Mouse (Mus musculus) large intestine, adult 2 months (tissue): ENCODE results near the gene Sumf2. TPM values are rescaled to one million over a fixed set of nuclear protein-coding genes. Genes with fewer than 3 reads are reported as not detected.
A peak's percentile ranks its signal among the peaks of the same experiment; 100 is the strongest.
"Not testable (repeated sequence)": the region's sequence is repeated elsewhere in the genome, so short reads cannot be mapped to it uniquely, and the experiment has no call there.

Source experiments
- DNase-seq: peaks from one replicate; pipeline ENCODE4 v3.0.0-alpha.2; 2012; ENCODE audit warnings: low read depth, low spot score
- WGBS: fragments of 180-500 bp; shearing (Covaris S2); methylation state at CpG from one replicate; pipeline ENCODE4 v1.1.7; 2018; 5-methylcytosine and 5-hydroxymethylcytosine counted together
- polyA plus RNA-seq: library from polyadenylated mRNA; depleted of rRNA; stranded (reverse); fragments of >200 nt; gene quantifications from 2 replicates; pipeline ENCODE4 v1.2.3, GENCODE M21; 2012; rRNA removed

The Sumf2 gene
- 6.9 and 7.6 TPM in 2 replicates for polyA plus RNA-seq

DNA sequence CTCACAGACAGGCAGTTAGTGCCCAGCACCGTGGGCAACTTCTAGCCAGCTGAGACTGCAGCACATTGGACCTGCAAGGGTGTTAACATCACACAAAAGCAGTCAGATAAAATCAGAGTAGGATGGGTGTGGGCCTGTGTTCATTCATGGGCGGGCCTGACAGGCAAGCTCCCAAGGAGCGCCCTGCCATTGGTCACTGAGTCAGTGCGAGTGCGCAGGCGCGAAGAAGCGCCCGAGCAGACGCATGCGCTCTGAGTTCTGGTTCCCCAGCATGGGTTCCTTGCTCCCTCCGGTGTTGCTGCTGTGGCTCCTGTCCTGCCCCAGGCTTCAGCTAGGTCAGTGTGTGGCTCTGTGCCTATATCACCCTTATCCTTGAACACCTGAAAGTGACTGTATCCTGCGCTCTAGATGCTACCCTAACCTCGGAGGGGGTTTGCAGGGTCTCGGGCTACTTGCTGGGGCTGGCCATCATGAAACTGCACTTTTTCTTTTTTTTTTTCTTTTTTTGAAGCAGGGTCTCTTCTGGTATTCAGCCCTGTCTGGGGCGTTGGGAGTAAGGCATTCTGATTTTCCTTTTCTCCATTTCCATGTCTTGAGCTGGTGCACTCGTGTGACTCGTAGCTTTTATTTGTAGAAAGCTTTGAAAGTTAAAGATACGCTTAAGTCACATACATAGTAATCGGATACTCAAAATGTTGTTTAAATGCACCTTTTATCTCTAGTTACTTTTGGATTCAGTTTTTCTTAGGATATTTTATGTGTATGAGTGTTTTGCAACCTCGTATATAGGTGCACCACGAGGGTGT, at the start of gene Sumf2:
Gene Sumf2 (plus strand): TSS at position 235 of the 806 bp plus-strand sequence.
- DNase-seq = peak; percentile 92
- WGBS = 2% methylated on average over 22 of the region's 22 CpGs

DNA sequence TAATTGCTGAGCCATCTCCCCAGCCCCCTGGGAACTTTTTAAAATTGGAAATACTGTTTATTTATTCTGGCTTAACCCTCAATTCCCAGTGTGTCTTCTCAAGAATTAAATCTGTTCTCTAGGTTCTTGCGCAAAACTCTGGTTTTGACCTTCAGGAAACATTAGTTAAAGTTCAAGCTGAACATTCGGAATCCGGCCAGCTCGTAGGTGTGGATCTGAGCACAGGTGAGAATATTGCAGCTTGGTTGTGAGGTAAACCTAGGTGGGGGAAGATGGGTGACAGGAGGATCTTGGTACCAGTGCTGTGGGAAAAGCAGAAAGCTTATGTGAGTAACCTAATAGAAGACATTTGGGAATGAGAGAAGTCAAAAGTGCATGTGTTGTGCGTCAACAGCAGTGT, 1.9 kb upstream of the Sumf2 start:
- 81% methylated on average over 5 of the region's 5 CpGs for WGBS
- DNase-seq = no peak

DNA sequence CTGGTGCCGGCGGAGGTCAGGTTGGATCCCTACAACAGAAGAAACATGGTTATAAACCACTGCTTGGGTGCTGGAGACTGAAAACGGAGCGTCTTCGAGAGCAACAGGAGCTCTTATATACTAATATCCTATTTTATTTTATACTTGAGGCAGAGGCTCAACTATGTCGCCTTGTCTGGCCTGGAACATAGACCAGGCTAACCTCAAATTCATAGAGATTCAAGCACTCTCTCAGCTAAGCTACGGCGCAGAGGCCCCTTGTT, 703 bp downstream of the Sumf2 start:
- DNase-seq = no peak
- WGBS = 17% methylated on average over 8 of the region's 8 CpGs

- 73% methylated on average over 5 of the region's 5 CpGs for WGBS
- no peak for DNase-seq
Measured at GRCm38 (mm10) chr5:129855163-129855562, 8.4 kb downstream of the Sumf2 start.

DNA sequence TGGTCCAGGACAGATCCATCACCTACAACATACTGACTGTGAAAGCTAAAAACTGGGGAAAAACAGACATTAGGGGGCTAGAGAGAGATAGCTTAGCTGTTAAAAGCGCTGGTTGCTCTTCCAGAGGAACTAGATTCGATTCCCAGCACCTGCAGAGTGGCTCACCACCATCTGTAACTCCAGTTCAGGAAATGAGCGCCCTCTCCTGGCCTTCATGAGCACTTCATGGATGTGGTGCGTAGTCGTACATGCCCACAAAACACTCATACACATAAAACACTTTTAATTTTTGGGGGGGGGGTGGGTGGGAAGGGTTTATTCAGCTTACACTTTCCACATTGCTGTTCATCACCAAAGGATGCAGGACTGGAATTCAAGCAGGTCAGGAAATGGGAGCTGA, 9.6 kb downstream of the Sumf2 start:
- DNase-seq = no peak
- WGBS = 85% methylated on average over 5 of the region's 5 CpGs

GRCm38 (mm10) chr5:129862325-129862724, 15.5 kb downstream of the Sumf2 start:
- DNase-seq = no peak
- WGBS = 95% methylated on average over 6 of the region's 6 CpGs

- WGBS = 19% methylated on average over 18 of the region's 18 CpGs
- DNase-seq = no peak
Measured at GRCm38 (mm10) chr5:129864467-129864866, 17.7 kb downstream of the Sumf2 start.

DNA sequence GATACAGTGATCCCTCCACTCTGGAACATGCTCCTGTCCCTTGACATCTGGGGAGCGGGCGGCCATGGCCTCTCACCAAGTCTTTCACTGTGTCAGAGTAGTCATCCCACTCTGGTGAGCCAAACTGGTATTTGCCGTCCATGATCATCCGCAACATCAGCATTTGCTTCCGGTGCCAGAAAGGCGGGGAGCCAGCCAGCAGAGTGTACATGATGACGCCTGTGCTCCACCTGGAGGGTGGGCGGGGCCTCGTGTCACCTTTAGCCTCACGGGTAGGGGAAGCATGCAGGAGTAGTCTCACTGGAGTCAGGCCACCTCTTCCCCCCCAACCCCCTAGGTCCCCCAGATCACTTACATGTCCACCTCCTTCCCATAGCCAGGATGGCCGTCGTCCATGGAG, 19.1 kb downstream of the Sumf2 start:
- 65% methylated on average over 12 of the region's 12 CpGs for WGBS

DNA sequence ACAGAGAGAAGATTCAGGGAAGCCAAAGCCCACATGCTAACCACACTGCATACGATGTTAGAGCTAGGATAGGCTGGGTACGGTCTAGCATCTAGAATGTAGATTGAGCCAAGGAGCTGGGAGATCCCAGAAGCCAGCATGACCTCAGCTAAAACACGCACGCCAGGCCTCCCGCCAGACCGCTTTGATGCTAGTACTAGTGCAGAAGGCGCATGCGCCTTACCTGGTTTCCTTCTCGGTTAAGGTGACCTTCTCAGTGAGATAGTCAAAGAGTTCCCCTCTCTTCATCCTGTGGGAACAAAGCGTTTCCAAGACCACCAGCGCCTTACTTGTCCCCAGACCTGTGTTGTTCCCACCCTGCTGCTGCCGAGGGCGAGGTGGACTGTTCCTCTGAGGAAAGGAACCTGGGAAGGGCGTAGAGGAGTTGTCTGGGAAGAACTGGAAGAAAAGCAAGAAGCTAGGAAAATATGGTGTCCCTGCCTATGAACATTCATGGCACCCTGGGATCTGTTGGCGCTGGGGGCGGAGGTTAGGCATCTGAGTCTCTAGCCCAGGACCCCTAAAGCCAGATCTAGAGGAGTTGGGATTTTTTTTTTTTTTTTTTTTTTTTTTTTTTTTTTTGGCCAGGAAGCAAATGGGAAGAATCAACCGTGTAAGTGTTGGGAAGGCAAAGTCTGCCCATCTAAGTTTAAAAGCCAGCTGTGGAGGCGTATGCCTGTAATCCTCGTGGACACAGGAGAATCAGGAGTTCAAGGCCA, 22.6 kb downstream of the Sumf2 start:
- WGBS = 87% methylated on average over 19 of the region's 19 CpGs
- DNase-seq = no peak

More for the DNA sequence above, 19.1 kb downstream of the Sumf2 start:
- DNase-seq = no peak

- WGBS = 74% methylated on average over 2 of the region's 2 CpGs
Measured at GRCm38 (mm10) chr5:129871238-129871637, 24.5 kb downstream of the Sumf2 start.

DNA sequence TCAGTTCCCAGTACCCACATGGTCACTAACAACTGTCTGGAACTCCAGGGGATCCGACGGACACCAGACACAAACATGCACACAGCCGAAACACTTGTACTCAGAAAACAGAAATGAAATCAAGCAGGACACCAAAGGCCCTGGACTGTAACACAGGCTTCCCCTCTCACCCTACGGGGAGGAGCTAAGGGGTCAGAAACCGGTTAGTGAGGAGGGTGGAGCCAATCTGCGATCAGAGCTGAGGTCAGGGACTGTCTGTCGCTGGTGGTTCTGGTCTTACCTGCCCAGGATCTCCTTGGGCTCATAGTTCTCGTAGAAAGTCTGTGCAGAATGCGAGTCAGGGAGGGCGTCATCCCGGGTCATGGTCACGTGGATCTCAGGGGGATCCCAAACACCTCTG, 27.2 kb downstream of the Sumf2 start:
- 77% methylated on average over 12 of the region's 12 CpGs for WGBS

More at GRCm38 (mm10) chr5:129871238-129871637, 24.5 kb downstream of the Sumf2 start:
- DNase-seq = no peak

GRCm38 (mm10) chr5:129875098-129875497, 28.3 kb downstream of the Sumf2 start:
- DNase-seq = no peak
- WGBS = 74% methylated on average over 11 of the region's 11 CpGs

More for the DNA sequence above, 27.2 kb downstream of the Sumf2 start:
- no peak for DNase-seq

- WGBS = 78% methylated on average over 9 of the region's 9 CpGs
- DNase-seq = no peak
Measured at GRCm38 (mm10) chr5:129877731-129878455, 31.1 kb downstream of the Sumf2 start.

DNA sequence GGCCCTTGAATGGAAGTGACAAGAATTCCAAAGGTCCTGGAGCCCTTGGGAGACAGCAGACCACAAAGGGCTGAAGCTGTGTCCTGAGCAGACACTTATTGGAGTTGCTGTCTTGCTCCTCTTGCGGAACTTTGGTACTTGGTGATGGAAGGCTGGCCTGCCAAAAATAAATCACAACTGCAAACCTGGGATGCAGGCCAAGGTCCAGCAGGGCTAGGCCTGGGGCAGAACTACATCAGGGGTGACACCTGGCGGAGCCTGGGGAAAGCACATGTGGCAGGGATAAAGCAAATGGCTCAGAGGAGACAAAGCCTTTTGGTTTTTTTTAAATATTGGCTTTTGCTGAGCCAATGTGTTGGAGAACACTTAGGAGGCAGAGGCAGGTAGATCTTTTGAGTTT, 32.2 kb downstream of the Sumf2 start:
- DNase-seq = no peak
- 37% methylated on average over 2 of the region's 2 CpGs for WGBS

GRCm38 (mm10) chr5:129879888-129880287, 33.1 kb downstream of the Sumf2 start:
- 62% methylated on average over 3 of the region's 3 CpGs for WGBS
- no peak for DNase-seq

GRCm38 (mm10) chr5:129886271-129886670, 39.5 kb downstream of the Sumf2 start:
- 13% methylated on average over 10 of the region's 10 CpGs for WGBS
- DNase-seq = peak; percentile 16

DNA sequence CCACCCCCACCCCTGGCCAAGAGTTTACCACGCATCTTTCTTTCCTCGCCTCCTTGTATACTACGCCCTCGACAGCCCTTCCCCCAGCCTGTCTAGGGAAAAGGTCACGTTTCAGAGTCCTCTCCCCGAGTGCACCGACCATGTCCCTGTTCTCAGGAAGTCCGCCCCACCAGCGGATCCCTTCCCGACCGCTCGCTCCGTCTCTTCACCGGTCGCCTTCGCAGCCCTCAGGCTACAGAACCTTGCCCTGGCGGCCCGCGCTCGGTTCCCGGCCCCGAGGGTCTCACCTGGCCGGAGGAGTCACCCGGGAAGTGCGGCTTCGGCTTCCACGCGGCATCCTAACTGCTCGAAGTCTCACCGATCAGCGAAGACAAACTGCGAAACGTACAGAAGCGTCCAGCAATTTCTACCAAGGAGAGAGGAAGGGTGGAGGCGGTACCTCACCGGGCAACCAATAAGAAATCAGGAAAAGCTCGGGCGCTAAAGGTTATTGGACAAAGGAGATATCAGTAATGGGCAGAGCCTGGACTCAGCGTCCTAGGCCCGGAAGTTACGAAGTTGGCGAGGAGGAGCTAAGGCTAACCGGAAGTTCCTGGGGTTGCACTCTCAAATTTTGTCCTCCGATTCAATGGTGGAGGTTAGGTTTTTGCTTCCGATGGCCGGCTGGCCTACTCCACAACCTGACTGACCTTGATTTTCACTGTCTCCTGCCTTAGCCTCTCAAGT, 40.3 kb downstream of the Sumf2 start, which contains the start of gene Chchd2:
Gene Chchd2 (minus strand): TSS at position 560 of the 726 bp plus-strand sequence.
- WGBS = under 1% methylated on average over 46 of the region's 46 CpGs
- DNase-seq = peak; percentile 98

GRCm38 (mm10) chr5:129890390-129890789, 43.6 kb downstream of the Sumf2 start:
- not testable (repeated sequence) for DNase-seq
- 59% methylated on average over 7 of the region's 7 CpGs for WGBS

- 2% methylated on average over 44 of the region's 44 CpGs for WGBS
Measured at GRCm38 (mm10) chr5:129895198-129896088, 48.7 kb downstream of the Sumf2 start, which contains the start of gene Zbed5. TSS of gene Zbed5 (plus strand) at chr5:129895723.

More at GRCm38 (mm10) chr5:129895198-129896088, 48.7 kb downstream of the Sumf2 start, which contains the start of gene Zbed5:
- DNase-seq = peak; percentile 90
